Mouse (Mus musculus): Measurements from ENCODE around the gene Fdxr.

DNA sequence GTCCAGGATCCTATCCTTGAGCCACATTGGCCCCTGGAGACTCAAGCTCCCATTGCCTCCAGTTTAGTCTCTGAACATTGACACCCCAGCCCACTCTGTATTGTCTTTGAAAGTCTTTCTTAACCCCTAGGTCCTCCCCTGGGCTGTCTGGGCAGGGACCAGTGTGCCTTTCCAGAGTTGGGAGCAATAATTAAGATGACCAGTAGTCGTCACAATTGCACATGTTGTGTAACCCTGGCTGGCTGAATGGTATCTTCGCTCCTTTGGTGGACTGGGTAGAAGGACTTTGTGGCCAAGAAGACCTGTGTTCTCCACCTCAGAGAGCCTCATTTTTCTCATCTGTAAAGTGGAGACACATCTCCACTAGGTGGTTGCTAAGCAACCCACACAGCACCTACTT, 37.4 kb upstream of the Fdxr start:
- TF ChIP-seq POLR2A (IDR thresholded peaks at IDR 0.05; ENCODE audit: low read depth, low read length) (no peak), CTCF (IDR thresholded peaks at IDR 0.05; ENCODE audit: extremely low read depth, insufficient read length, insufficient replicate concordance, low read depth, low read length) (no peak)

Measured in small intestine, adult 2 months (tissue).